Mouse (Mus musculus) 416B (cell line): ENCODE data around the gene Gm20388.

Source experiments
- DNase-seq: peaks from one replicate; pipeline ENCODE4 v3.0.0; 2011; ENCODE audit warnings: low read depth

Gene Gm20388

DNA sequence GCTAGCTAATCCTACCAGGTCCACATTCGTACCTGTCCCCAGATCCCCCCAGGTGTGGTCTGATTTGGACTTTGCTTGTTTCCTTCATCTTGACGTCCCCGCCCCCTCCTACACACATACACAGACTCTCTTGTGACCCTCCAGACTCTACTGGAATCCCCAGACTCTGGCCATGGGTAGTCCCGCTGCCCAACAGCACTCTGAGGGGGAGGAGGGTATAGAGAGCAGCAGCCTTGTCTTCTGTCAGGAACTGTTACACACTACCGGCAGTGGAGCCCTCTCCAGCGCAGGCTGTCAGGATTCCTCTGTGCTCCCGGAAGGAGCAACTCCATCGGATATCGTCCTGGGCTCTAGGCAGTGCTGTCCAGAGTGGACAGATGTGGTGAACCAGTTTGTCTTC lies 3220.4 kb downstream of the Gm20388 start:
- no peak for DNase-seq

DNA sequence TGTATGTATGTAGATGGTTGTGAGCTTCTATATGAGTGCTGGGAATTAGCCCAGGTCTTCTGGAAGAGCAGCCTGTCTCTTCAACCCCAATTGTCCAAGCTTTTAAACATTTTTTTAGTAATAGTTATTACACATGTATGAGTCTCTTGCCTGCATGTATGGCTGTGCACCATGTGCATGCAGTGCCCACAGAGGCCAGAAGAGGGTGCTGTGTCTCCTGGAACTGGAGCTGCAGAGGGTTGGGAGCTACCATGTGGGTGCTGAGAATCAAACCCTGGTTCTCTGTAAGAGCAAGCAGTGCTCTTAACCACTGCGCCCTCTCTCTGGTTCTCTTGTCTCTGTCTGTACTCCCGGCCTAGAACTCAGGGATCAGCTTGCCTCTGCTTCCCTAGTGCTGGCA lies 3222.3 kb downstream of the Gm20388 start:
- DNase-seq, result no peak

GRCm38 (mm10) chr8:123134149-123134713 lies 3223.6 kb downstream of the Gm20388 start:
- DNase-seq, result no peak

DNA sequence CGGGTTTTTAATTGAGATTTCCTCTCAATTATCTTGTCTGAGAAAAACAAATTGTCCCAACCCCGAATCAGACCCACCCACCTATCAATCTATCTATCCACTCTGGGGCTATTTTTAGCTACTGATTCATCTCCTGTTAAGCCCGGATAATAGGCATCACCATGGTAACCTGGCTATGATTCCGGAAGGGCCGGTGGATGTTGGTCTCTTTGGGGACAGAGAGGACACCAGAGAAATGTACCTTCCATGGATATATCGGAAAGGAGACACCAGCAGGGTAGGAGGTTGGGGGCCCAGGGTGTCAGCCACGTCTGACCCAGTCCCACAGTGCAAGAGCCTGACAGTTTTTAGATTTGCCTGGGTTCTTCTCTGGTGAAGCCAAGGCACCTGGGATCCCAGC lies 3224.8 kb downstream of the Gm20388 start:
- no peak for DNase-seq

- no peak for DNase-seq
These were observed 3225.2 kb downstream of the Gm20388 start for GRCm38 (mm10) chr8:123135806-123136205.

DNA sequence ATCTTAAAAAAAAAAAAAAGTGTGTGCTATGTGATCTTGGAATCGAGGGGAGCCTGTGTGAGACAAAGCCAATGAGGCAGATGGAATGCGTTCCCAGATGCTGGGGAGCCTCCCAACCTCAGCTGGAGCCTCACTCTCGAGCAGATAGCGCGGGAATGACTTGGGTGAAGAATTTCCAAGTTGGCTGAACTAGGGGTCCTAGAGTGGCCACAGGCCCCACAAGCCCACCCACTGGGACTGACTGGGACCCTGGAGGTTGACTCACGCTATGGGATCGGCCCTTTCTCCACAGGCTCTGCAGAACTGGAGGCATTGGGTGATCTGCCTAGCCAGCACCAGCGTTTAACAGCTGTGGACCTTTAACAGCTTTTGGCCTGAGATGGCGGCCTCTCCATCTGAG lies 3225.6 kb downstream of the Gm20388 start:
- no peak for DNase-seq

- peak; percentile 70 for DNase-seq
These were observed 3227.0 kb downstream of the Gm20388 start for GRCm38 (mm10) chr8:123137645-123138077.

GRCm38 (mm10) chr8:123138741-123139140 lies 3228.1 kb downstream of the Gm20388 start:
- DNase-seq, result no peak

DNA sequence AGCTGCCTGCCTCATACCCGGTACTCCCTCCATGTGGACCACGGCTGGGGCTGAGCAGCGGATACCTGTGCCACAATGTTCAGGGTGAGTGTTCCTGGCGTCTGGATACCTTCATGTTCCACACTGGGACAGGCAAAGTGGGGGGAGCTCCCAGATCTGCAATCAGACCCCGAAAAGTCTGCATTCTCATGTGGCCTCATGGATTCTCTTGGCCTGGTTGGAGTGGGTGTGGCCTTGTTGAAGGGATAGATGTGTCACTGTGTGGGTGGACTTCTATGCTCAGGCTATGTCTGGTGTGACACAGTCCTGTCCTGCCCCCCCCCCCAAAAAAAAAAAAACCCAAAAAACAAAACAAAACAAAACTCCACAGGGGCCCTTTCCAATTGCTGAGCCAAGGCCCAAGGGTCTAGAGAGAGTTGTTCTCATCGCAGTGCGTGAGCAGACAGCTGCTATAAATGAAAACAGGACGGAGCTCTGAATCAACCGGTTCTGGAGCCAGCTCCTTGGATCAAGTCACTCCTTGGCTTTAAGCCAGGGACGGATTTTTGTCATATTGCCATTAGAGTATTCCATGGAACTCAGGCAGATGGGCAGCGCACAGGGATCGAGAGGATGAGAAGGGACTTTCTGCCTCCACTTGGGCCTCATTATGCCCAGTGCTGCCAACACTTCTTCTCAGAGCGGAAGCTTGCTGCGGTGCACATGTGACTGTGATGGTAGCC lies 3231.3 kb downstream of the Gm20388 start:
- DNase-seq, result no peak

DNA sequence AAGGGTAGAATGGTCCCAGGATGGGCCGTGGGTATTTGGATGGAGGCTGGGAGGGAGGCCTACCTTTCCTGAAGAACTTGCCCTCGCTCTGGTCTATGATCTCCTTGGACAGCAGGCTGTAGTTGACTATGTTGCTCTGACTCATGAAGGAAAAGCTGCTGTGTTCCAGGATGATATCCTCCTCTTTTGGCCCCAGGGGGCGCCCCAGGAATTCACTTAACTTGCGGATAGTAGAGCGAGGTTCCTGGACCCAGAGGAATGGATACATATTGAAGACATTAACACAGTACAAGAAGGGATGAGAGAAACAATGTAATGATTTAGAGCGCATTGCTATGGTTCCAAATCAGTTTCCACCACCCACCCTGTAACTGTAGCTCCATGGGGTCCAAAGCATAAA lies 3234.6 kb downstream of the Gm20388 start:
- DNase-seq, result peak; percentile 72

- no peak for DNase-seq
These were observed 3235.7 kb downstream of the Gm20388 start for GRCm38 (mm10) chr8:123146390-123146789.

DNA sequence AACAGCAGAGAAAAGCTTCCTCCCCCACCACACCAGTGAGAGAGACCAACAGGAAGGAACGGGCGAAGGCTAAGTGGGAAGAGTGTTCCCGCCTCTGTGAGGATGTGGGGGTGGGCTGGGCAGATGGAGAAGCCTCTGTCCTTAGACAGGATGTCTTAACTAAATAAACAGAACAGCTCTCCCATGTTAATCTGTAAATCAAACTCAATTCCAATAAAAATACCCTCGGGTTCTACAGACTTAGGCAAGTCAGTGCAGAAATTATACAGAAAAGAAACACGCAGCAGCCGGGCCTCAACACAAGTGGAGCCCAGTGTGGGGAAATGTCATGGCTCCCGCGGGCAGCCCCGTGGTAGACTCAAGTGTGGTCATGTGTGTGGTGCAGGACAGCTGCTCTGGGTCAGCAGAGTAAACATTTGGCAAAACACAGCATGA lies 3240.1 kb downstream of the Gm20388 start:
- peak; percentile 38 for DNase-seq

DNA sequence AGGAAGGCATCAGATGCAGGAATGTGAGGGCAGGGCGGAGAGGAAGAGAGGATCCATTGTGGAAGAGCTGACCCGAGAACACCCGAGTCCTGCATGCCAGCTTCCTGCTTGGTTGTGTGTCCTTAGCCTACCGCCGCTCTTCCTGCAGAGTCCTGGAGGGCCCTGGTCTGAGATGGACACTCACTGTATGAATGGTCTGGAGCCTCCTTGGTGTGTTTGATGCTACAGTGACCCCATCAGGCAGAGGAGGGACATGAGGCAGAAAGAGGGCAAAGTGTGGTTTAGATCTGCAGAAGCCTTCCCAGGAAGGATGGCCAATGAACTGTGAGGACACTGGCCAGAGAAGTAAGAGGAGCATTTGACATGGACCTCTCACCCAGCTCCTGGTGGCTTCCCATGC lies 3244.5 kb downstream of the Gm20388 start:
- DNase-seq, result peak; percentile 66

DNA sequence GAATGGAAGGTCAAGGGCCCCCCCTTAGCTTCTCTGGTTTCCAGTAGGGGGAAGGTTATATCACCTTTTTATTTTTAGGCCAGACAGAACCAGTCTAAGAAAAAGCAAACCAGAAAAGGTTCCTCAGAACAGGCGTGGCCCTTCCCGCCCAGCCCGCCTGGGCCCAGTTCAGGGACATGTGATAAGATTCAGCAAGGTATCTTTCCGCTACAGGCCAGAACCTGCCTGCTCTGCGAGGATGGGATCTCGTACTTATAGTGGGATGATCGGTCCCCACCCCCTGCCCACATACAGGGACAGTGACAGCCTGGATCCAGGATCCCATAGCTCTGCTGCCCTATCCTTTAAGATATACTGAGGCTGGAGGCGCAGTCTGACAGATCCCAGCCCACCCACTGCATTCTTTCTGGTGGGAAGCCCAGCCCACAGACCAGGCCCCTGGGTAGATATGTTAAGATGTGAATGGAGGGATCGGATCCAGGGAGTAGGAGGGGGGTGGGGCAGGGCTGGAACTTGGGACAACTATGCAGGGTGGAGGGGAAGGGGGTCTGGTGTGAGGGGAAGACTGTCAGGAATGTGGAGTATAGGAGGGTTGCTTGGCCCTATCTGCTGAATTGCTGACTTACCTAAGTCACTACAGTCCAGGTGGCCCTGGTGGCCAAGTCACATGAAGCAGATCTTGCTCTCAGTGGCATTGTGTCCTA lies 3245.6 kb downstream of the Gm20388 start:
- DNase-seq, result no peak

- no peak for DNase-seq
These were observed 3247.3 kb downstream of the Gm20388 start, which contains the start of gene Sult5a1 for GRCm38 (mm10) chr8:123157888-123158465. Gene Sult5a1, minus strand, starts transcription at chr8:123158315.

DNA sequence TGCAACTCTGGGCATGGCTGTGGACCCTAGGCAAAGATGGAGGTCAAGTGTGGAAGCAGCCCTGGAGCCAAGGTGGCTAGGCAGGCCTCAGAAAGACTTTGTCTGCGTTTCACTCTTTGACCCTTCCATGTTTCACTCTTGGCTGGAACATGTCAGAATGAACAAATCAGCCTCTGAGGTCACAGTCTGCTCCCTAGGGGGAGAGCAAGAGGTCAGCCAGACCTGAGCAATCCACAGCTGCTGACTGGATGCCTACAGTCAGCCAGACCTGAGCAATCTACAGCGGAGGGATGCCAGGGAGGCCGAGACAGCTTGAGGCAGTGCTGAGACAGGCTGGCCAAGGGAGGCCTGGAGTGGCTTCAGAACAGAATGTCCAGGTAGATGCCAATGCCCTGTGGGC lies 3270.8 kb downstream of the Gm20388 start:
- DNase-seq, result no peak

- no peak for DNase-seq
These were observed 3275.1 kb downstream of the Gm20388 start, which contains the start of gene Dpep1 for GRCm38 (mm10) chr8:123185566-123186409. Gene Dpep1, plus strand, starts transcription at chr8:123186242.

DNA sequence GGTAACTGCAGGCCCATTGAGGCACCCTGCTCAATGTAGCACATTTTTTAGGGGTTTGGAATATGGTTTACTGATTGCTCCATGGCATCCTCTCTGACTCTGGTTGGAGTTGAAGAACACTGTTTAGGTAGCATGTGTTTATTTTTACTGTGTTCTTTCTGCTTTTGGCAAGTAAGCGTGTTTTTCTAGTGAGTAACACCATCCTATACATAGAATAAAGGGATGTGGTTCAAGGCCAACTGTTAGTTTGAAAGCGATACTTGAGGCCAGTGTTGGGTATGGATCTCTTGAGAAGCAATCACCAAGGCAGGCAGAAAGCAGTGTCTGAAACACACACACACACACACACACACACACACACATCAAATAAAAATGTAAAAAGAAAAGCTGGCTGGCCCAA lies 3277.4 kb downstream of the Gm20388 start:
- DNase-seq, result no peak

DNA sequence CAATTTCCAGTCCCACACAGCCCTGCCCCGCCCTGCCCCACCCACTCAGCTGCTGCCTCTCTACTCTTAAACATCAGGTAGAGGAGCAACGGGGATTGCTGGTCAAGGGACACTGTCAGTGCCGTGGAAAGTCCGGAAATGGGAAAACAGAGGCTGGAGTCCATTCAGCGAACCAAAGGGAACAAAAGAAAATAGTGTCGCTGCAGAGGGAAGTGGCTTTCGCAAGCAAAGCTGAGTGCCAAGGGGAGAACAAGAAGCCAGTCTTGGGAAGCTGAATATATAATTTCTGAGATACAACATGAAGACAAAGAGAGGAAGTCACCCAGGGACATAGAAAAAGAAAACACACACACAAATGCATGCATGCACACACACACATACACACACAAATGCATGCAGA lies 3278.2 kb downstream of the Gm20388 start:
- no peak for DNase-seq

- peak; percentile 82 for DNase-seq
These were observed 3280.0 kb downstream of the Gm20388 start for GRCm38 (mm10) chr8:123190678-123191077.

- peak; percentile 28 for DNase-seq
These were observed 3281.3 kb downstream of the Gm20388 start for GRCm38 (mm10) chr8:123191908-123192307.

DNA sequence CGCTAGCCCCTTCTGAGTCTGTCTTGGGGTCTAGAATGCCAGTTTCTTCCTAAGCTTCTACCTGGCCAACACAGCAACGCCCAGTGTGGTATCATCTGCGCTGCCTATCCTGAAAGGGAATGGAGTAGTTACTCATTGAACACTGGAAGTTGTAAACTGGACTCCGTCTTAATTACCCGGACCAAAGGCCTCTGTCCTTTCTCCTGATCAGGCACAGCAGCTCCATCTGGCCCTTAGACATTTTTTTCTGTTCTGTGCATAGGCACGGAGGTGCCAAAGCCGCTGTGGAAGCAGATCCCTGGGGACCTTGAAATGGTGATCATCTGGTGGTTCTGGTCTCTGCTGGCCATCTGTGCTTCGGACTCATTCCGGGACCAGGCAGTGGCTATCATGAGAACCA lies 3283.1 kb downstream of the Gm20388 start:
- DNase-seq, result no peak
